In the genomic region with DNA sequence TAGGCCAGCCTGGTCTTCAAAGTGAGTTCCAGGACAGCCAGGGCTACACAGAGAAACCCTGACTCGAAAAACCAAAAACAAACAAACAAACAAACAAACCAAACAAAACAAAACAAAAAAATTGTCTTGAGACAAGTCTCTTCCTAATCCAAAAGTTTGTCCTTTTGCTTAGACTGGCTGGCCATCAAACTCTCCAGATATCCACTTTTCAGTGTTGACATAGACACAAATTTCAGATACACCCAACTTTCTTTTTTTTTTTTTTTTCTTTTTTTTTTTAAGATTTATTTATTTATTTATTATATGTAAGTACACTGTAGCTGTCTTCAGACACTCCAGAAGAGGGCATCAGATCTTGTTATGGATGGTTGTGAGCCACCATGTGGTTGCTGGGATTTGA, we compare ENCODE assay signal across 2 mouse cellular contexts. TPM values are rescaled to one million over a fixed set of nuclear protein-coding genes. Genes with fewer than 3 reads are reported as not detected.
"Had no signal": no experiment of that assay in that cellular context is flagged by ENCODE, and none has a peak within 500 bp of the region (broad histone marks: within the 10 kb centered on the region; RNA-seq: fewer than 3 reads in every experiment).

No protein-coding gene starts in this region.

RNA-seq across cellular contexts. Expression of gene Gpr179, which starts 39.0 kb away (rescaled TPM):
- polyA plus RNA-seq: heart, postnatal 0 days; hindbrain, embryonic 11.5 days had no signal
